Mouse (Mus musculus): ENCODE data around the gene Spns3.

DNA sequence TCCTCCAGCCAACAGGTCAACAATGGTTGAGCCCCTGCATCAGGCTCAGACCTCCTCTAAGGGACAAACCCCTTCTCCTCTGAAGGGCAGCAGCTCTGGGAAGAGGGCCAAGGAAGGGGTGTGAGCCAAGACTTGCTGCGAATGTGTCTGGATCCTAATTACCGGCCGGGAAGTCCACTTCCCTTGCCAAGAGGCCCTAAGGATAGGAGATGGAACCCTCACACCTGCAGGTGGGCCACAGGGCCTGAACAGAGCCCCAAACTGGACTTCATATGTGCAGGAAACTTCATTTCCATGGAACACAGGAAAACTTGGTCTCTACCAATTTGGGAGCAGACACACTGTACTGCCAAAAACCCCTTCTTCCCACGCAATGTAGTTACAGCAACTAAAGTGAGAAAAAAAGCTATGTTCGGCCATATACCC is 27.7 kb downstream of the Spns3 start:
- TF ChIP-seq CTCF (IDR thresholded peaks at IDR 0.05; ENCODE audit: low read depth, low read length) (no peak), POLR2A (IDR thresholded peaks at IDR 0.05; ENCODE audit: insufficient read depth, low read length) (no peak)

All from ES-Bruce4 (cell line).